Mouse (Mus musculus) forelimb bud, embryonic 11.5 days (tissue): ENCODE measurements around the gene Frmd4a.

Source experiments
- DNase-seq: peaks from one replicate; pipeline ENCODE4 v3.0.0-alpha.2; 2012; ENCODE audit warnings: low read depth, low spot score

The Frmd4a gene

DNA sequence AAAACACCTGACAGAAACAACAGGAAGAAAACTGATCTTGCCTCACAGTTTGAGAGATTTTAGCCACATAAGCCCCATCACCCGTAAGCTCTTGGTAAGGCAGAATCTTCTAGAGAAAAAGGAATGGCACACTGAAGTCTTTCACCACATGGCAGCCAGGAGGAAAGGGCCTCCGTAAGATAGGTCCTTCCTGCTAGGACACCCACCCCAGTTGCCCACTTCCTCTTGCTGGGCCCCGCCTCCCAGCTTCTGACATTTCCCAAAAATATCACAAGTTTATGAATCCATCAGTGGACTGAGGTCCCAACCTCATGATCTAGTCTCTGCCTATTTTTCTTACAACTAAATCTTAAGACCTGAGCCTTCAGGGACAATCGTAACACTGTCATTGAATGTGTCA is 373.6 kb downstream of the Frmd4a start:
- DNase-seq: no peak

DNA sequence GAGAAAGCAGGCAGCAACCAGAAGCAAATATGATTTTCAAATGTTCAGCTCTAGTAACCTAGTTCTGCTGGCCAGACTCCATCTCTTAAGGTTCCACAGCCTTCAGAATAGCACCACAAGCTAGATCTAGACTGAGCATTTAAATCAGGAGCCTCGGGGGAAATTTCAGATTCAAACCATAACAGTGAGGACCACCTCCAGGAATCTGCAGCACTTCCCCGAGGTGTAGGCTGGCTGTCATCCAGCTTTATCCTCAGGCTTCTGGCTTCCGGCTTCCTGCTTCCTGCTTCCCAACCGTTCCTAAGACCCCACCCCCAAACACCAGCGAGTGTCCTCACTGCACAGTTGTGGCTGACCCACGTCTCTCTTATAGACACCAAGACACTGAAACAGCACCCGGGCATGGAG is 374.2 kb downstream of the Frmd4a start:
- DNase-seq: no peak

DNA sequence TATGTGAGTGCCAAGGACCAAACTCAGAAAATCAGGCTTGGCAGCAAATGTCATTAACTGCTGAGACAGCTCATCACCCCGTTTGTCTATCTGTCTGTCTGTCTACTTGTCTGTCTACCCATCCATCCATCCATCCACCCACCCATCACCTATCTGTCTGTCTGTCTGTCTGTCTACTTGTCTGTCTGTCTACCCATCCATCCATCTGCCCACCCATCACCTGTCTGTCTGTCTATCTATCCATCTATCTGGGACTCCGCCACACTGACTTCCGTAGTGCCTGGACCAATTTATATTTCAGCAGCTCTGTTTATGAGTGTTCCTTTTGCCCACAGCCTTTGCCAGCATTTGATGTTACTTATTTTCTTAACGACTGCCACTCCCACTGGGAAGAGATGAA is 375.5 kb downstream of the Frmd4a start:
- no peak for DNase-seq

DNA sequence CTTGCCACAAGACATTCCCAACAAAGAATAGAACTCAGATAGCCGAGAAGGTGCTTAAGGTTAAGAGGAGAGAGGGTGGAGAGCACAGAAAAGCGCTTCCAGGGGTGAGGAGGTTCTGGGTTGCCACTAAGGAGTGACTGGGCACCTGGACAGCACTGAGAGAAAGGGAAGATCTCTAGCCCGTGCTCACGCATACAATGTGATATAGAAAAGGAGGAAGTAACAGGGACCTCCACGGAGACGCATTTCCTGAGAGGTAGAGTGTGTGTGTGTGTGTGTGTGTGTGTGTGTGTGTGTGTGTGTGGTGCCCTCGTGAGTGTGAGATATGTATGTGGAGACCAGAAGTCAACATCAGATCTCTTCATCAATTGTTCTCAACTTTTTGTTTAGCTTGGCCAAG is 377.1 kb downstream of the Frmd4a start:
- DNase-seq: no peak

DNA sequence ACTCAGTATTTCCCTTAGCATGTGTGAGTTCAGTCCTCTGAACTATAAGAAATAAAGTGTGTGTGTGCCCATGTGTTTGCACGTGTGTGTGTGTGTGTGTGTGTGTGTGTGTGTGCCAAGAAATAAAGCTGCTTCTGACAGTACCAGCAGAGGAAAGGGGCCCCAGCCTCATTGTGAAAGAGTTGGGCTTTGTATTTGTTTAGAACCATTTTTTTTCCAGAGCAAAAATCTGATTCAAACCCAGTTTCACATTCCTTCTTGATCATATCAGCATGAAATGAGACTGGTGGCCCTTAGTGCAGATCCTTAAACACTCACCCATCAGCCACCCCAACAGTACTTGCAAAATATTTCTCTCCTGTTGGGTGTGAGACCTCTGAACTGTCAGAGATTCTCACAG is 382.2 kb downstream of the Frmd4a start:
- no peak for DNase-seq

DNA sequence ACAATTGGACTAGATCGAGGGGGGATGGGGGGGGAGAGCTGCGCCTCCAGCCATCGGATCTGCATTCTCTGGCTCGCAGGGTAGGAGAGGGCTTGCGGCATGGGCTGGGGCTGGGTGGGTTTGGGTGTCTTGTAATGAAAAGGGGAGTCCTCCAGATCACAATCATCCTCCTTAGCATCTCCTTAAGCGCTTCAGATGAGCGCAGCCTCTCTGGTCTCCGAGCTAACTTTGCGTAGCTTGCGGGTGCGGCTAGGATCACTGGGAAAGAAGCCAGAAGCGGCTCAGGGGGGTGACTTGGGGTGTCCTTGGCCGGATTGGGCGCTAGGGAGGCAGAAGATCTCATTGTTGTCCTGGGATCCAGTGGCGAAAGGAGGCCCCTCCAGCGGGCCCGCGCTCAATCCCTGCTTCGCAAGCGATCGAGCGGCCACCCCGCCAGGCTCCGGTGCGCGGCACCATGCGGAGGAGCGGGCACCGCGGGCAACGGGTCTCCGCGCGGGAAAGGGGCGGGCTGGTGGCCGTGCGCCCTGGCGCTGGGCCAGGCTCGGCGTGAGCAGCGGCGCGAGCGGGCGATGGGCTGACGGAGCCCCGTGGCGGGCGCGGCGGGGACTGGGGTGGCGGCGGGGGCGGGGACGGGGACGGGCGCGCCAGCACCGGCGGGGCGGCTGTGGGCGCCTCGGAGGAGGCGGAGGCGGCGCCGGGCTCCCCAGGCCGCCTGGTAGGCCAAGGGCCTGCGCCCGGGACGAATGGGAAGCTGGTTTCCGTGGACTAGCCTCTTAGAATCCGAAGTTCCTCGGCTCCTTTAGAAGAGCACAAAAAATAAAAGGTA is 383.5 kb downstream of the Frmd4a start:
- peak; percentile 56 for DNase-seq

DNA sequence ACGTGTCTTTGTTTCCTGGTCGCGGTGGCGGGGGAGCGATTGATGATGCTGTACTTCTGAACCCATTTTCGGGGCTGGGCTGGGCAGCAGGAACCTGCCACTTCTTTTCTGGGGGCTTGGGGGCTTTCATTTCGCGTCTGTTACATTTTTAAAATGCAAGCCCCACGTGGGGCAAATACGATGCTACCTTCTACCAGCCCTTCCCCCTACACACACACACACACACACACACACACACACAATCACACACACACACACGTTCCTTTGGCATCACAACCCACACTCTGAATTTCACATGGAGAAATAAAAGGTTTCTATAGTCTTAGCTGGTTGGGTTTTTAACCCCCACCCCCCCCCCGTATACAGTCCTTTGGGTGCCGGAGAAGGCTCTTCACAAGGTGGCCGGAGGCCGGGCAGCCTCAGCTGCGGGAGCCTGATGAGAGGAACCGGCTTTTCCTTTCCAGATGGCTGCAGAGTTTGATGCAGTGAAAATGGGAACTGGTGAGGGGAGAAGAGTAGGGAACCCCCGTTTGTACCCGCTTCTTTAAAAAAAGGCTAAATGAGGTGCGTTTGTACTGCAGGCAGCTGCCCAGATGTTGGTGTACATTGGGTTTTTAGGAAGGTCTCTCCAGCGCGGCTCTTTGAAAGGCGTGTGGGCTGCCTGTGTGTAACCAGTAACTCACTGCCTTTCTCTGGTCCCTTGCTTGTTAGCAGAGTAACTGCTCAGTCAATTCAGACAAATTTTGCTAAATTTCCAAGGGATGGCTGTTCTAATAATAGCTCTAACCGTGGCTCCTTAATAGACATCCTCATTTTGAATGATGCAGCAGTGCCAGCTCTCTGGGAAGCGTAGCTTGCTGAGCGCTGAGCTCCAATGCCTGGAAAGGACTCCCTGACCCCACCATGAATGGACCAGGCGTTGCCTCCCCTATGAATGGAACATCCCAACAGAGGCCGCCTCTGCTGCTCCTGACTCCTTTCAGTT is 384.4 kb downstream of the Frmd4a start:
- DNase-seq: peak; percentile 57

DNA sequence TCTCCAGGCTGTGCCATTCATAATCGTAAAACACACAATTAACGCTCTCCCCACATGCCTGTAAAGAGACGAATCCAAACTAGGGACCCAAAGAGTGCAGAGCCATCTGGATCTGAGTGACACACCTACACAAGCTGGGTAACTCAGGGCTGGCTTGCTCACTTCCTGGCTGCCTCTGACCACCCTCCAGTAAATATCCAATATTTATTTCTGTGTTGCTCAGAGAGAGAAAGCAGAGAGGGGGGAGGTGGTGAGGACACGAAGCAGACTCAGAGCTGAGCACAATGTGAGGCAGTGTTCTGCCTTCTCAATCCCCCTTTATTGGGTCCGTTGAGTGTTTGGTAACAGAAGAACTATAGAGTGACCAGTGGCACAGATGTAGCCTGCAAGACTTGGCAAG is 389.5 kb downstream of the Frmd4a start:
- DNase-seq: peak; percentile 81

DNA sequence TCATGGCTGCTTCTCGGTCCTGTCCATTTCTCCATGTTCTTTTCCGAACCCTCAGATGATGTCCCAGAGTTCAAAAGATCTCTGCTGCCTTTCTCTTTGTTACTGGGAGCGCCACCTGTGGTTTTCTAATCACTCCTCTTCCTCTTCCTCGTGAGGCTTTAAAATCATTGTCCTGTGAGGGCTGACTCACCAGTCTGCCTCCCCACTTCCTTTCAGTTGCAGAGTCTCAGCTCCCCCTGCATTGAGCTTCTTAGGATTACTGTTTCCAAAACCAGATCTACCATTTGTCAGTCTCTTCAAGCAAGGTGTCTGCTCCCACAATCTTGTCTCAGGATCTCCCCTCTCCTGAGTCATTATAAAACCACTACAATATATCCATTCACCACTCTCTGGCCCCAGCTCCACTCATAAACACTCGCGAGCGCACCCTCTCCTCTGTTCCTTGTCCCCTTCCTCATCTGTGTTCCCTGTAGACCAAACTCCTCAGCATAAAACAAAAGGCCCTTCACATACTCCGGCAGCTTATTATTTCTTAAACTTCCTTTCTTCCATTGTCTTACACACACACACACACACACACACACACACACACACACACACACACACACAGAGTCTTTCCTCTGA is 392.4 kb downstream of the Frmd4a start:
- no peak for DNase-seq

DNA sequence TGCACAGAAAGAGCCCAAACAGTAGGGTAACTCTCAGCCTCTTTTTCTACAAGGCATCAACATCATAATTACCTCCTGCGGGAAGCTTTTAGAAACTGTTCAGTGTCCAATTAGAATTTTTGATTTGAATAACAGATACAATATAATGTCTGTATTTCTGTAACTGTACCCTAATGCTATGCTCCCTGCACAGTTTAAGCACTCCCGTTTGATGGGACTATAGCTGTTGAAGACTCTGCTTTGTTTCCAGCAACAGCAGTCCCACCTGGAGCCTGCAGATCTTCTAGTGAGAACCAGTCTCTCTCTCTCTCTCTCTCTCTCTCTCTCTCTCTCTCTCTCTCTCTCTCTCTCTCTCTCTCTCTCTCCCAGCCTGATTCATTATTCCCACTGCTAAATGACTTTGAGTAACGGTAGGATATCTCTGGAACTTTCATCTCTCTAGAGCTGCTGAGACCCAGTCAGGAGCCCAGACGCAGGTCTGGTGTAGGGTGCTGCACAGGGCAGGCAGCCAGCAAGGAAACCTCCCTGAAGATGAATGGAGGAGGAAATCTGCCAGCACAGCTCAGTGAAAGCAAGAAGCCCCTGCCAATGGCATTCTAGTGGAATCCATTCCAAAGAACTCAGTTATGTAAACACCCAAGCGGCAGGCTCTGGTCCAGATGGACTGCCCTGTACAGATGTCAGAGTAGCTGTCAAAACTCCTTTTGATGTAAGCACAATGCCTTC is 395.5 kb downstream of the Frmd4a start:
- DNase-seq: no peak

DNA sequence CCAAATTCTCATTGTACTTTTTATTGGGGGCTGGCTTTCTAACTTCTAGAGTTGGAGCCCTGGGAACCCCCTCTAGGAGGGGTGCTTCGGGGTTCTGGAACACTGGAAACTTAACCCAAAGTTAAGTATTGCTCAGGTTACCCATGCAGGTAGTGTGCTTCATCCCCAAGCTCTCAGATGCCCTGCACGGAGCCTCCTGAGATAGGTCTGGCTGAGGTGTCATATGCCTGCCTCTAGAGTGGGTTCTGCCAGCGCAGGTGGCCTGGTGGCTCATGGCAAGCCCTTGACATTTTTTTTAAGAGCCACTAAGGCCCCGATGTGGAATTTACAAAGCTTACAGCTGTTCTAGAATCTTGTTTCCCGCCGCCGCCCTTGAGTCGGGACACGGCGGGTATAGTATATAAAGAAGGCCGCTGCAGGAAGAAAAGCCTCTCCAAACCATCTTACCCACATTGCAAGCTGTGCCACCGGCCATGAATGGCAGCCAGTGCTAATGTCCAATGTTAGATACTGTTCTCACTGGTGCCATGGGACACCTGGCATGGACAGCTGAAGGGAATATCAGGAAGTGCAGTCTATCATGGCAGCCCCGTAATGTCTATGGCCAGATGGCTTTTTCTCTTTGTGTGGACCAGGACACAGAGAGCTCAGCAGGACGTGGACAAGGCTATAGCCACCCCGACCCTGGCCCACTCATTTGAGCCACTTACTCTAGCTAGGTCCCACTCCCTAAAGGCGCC is 396.2 kb downstream of the Frmd4a start:
- DNase-seq: no peak

DNA sequence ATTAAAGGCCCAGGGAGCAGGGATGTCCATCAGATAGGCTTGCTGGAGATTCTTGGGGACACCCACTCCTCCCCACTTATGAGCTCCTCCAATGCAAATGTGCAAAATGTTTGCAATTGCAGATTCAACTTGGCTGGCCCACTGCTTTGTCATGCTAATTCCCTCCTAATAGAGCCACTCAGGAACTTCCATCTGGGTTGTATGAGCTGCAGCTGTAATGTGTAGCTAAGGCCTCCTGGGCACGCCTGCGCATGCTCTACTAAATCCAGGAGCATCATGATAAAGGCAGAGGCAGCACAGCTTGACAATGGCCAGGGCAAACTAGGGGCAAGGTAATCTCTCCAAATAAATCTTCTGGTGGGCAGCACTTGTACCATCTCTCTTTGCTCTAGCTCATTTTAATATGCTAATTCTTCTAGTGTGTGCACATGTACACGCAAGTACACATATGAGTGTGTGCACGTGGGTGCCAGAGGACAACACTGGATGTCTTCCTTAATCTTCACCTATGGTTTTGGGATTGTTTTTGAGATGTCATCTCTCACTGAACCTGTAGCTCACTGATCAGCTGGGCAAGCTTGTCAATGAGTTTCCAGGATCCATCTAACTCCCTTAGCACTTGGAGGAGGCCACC is 403.3 kb downstream of the Frmd4a start:
- DNase-seq: no peak

DNA sequence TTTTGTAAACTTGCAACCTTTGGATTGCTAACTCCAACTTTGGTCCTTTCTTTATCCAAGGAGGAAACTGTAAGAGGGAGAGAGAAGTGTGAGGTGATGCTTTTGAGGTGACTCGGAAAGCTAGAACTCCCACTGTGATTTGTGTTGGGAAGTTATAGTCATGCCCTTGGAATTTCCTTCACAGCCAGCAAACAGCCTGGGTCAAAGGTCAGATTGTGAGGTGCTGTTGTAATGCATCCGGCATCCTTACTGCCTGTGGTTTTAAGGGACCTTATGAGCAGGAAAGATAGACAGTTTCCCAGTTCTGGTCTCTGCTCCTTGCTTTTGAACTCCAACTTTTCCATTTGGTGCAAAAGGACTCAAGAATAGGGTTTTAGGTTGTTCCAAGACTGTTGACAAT is 404.2 kb downstream of the Frmd4a start:
- DNase-seq: peak; percentile 83

DNA sequence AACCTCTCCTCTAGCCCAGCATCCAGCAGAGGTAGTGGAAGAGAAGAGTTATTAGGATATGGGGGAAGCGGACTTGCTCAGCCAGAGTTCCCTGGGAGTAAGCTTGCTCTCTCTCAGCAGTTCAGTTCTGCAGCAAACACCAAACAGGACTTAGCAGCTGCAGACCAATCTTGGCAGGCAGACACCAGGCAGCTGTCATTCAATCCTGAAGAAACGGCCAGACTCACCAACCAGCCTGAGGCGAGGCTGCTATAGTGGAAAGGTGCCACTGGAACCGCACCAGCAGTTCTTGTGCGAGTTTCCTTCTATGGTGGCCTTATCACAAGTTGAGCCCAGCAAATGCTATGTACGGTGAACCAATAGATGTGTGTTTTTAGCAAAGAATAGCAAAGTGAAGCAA is 406.4 kb downstream of the Frmd4a start:
- DNase-seq: no peak

DNA sequence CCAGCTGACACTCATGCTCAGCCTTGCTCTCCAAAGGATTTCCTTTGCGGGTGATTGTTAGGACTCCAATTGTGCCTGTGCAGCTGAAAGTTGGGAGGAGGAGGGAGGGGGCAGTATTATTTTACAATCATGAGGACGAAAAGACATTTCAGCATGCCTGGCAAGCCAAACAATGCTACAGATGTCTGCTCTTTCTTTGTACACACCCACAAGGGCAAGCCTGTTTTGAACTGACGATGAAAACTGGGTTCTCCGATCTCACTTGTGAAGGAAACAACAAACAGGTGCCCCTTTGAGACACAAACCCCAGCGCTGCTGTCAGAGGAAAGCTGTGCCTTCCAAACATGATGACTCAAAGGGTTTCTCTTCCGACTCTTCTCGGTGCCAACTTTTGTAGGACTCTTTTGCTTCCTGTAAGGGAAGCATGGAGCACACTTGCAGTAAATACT is 410.9 kb downstream of the Frmd4a start:
- no peak for DNase-seq

DNA sequence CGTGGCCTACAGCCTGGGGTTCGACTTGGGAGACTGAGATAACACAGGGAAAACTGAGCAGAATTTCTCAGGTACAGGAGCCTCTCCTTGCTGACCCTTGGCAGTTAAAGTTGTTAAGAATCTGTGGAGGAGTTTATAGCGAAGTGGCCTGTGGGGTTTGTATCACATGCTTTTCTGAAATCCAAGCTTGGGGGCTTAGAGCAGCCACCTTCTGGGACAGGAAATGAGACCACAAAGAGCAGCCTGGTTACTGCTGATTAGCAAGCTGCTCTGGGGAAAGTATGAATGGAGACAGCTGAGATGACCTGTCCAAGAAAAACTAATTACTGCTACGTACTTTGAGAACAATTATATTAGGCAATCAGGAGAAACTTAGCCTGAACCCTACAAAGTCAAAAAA is 415.6 kb downstream of the Frmd4a start:
- peak; percentile 51 for DNase-seq

DNA sequence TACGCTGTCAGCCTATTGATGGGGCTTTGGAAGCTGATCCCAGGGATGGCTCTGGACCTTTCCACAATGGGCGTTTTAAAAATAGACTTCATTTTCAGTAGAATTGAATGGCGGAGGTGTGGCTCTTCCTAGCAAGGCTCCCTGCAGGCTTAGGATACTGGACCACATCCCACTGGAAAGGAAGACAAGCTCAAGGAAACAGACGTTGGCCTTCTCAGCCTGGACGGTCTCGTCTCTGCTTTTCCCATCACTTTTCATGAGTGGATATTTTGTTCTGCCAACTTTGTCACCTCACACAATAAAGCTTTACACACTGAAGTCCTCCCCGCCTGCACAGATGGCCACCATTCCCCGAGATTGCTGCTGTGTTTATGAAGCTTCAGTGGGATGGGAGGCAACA is 417.5 kb downstream of the Frmd4a start:
- DNase-seq: no peak

DNA sequence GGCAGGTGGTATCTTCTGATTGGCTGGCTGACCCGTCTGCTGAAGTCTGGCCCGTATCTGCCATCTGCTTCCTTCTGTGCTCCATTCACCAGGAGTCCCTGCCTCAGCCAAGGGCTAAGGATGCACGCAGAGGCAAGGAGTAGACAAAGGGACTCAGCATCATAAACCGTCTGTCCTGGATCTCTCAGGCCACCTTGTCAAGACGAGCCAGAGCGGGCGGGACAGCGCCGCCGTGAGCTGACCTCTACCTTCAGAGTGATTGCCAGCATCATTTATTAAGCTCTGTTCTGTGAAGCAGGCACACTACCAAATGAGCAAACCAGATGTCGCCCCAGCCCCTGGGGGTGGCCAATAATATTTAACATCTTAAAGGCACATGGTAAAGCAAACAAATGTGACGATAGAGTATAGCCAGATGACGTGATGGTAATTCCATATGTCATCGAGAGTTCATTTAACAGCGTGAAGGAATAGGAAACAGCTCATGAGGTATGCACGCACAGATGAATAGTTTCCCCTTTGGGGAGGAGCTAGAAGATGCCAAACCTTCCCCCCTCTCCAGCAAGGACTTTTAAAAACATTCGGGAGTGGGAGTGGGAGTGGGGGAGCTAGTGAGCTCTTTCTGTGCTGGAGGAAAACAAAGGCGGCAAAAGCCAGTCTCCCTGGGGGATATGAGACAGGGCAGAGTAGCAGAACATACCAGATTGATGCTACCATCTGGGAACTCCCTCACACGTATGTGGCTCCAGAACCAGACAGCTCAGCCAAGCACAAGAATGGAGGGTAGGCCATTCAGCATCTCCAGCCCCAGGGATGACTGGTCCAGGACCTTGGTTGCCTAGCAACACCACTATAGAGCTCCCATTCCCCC is 419.1 kb downstream of the Frmd4a start:
- peak; percentile 85 for DNase-seq

DNA sequence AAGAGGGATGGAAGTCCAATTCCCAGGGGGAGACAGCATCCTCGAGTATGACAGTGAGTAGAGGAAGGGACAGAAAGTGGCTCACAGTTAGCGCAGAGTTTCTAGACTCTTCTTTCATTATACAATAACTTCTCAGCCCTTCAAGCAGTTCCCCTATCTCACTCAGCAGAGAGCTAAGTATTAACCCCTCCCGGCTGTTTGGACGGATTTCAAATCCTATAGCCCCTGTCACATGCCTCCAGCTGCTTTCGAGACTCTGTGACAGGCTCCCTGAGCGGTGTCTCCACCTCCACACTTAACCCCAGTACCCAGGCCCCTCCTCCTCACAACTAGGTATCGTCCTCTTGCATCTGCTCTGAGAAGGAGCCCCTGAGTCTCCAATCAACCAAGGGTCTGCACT is 421.2 kb downstream of the Frmd4a start:
- no peak for DNase-seq
